Mouse (Mus musculus): ENCODE measurements at regions not wholly inside any gene's neighbourhood (a gene's known extent, or its start where the extent isn't known, plus 50 kb on each side); places are given as distances from the start of the nearest gene placed in this dataset.
A peak's percentile ranks its signal among the peaks of the same experiment; 100 is the strongest.
"Not testable (repeated sequence)": the region's sequence is repeated elsewhere in the genome, so short reads cannot be mapped to it uniquely, and the experiment has no call there.

DNA sequence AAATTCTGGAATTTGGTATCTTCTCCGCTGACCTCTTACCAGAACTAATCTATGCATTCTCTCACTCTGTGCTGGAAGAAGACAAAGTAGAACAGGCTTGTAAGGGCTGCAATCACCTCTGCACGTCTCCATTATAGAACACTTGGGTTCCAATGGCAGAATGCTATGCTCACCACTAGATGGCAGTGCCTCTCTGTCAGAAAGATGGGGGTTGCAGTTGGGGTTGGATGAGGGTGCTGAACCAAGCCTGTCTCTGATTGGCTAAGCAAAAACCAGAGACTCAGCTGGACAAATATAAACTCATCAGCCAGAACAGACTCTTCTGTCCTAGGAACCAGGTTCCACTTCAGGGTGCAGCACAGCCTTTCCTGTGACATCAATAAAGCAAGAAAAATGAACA is 850.0 kb upstream of the Olfr1507 start:
- not testable (repeated sequence) for H3K27ac ChIP-seq; DNase-seq; H3K4me1 ChIP-seq (replicated peaks); H3K9me3 ChIP-seq (replicated peaks); H3K4me2 ChIP-seq; H3K36me3 ChIP-seq; H3K27me3 ChIP-seq; H3K9ac ChIP-seq; H3K4me3 ChIP-seq (replicated peaks)
- WGBS (ENCODE audit: insufficient replicate concordance), result 23% methylated on average over 2 of the region's 2 CpGs
- peak; percentile 73 for ATAC-seq (ENCODE audit: low read depth)

DNA sequence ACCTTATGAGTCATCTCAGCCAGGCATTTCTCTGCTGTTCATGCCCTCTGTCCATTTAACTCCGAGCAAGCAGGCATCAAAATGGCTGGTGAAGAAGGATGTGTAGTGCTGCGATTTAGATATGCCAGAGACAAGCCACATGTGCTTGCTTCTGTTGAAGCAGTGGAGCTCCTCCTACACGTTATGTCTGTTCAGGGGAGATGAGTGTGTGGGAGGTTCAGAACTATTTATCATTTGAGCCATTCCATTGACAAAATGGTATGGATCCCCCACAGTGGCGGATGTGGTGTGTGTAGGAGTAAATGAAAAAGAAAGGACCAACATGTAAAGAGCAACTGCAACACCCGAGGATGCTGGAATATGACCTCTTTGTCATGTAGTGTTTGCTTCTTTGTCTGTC is 848.3 kb upstream of the Olfr1507 start:
- not testable (repeated sequence) for H3K9me3 ChIP-seq (replicated peaks); ATAC-seq (ENCODE audit: low read depth); H3K4me3 ChIP-seq (replicated peaks); H3K4me1 ChIP-seq (replicated peaks); H3K27me3 ChIP-seq; H3K36me3 ChIP-seq; H3K4me2 ChIP-seq; DNase-seq; H3K9ac ChIP-seq; H3K27ac ChIP-seq
- 49% methylated on average over 5 of the region's 5 CpGs for WGBS (ENCODE audit: insufficient replicate concordance)

DNA sequence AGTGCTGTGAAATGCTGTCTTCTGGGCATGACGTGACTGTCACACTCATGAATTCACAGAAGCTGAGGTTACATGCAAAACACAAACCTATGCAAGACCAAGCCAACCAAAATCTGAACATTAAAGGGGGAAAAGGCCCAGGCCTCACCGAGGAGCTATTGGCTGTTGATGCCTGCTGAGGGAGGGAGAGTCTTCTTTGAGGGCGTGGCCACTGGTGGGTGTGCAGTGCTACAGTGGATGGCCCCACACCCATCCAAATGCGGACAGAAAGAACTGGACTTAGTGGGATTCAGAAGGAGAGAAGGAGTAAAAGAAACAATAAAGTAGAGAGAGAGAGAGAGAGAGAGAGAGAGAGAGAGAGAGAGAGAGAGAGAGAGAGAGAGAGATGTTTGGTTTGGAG is 843.6 kb upstream of the Olfr1507 start:
- not testable (repeated sequence) for H3K27ac ChIP-seq; H3K27me3 ChIP-seq; H3K9me3 ChIP-seq (replicated peaks); H3K4me2 ChIP-seq; H3K9ac ChIP-seq; DNase-seq; H3K4me1 ChIP-seq (replicated peaks); H3K36me3 ChIP-seq; H3K4me3 ChIP-seq (replicated peaks)
- WGBS (ENCODE audit: insufficient replicate concordance), result 64% methylated on average over 1 of the region's 4 CpGs
- ATAC-seq (ENCODE audit: low read depth), result peak; percentile 54

DNA sequence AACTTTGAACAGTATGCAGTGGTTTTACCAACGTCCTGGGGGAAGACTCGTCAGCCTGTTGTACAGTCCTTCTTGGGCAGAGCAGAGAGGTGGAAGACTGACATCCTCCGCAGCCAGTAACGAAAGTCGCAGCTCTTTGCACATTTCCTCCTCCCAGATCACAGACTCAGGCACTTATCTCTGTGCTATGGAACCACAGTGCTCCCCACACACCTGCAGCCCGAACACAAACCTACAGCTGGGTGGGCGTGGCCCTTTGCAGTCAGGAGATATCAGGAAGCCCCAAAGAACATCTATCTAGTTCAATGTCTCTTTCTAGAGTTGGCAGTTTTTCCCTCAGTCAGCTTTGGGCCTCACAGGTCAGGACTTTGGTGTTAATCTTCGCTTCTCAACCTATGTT is 841.9 kb upstream of the Olfr1507 start:
- 19% methylated on average over 4 of the region's 8 CpGs for WGBS (ENCODE audit: insufficient replicate concordance)

DNA sequence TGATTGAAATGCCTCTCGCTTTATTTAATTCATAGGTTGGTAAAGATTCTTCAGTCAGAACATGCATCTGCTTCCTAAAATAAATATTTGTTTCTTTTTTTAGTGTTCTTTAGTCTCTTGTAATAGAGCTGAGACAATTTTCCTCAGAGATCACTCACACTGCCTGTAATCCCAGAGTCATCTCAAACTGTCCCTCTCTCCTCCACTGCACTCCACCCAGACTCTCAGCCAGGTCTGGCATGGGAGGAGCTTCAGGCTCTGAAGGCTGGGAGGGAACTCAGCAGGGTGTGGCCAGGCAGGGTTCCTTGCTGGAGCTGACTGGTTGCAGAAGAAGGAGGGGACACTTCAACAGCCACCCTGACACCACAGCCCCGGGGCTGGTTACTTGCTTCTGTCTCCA is 841.2 kb upstream of the Olfr1507 start:
- whole genome bisulfite sequencing (ENCODE audit: insufficient replicate concordance), result 0% methylated on average over 1 of the region's 2 CpGs
- H3K4me2 ChIP-seq, result peak overlapping the region; percentile 44
- ATAC-seq (ENCODE audit: low read depth), result peak; percentile 82

More for the DNA sequence above, 841.9 kb upstream of the Olfr1507 start:
- not testable (repeated sequence) for H3K4me1 ChIP-seq (replicated peaks); H3K9me3 ChIP-seq (replicated peaks); H3K27ac ChIP-seq; H3K27me3 ChIP-seq; H3K4me3 ChIP-seq (replicated peaks); H3K36me3 ChIP-seq; DNase-seq; H3K9ac ChIP-seq
- peak overlapping the region; percentile 41; the same call in 1 of the 2 replicates for H3K4me2 ChIP-seq
- ATAC-seq (ENCODE audit: low read depth), result peak; percentile 86

DNA sequence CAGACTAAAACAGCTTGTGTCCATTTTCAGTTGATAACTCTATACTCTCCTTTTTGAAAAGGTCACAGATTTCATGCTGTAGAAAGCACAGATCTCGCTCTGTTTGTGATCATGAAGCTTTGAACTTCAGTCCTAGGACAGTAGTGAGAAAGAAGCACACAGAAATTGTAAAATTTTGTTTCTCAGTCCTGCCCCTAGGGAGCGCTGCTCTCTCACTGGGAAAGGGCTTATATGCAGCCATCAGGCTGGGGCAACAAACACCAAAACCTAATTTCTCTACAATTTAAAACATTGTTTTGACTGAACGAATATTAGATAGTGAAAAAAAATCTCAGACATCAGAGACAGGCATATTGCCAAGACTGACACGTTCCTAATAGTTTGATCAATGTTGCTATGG is 838.9 kb upstream of the Olfr1507 start:
- H3K4me2 ChIP-seq; H3K9me3 ChIP-seq (replicated peaks); H3K4me1 ChIP-seq (replicated peaks); H3K9ac ChIP-seq; DNase-seq; H3K36me3 ChIP-seq; H3K27ac ChIP-seq; H3K27me3 ChIP-seq; ATAC-seq (ENCODE audit: low read depth); H3K4me3 ChIP-seq (replicated peaks): not testable (repeated sequence)
- WGBS (ENCODE audit: insufficient replicate concordance), result 67% methylated on average over 1 of the region's 4 CpGs

More for the DNA sequence above, 841.2 kb upstream of the Olfr1507 start:
- not testable (repeated sequence) for H3K36me3 ChIP-seq; DNase-seq; H3K9me3 ChIP-seq (replicated peaks); H3K27ac ChIP-seq; H3K4me1 ChIP-seq (replicated peaks); H3K27me3 ChIP-seq; H3K4me3 ChIP-seq (replicated peaks); H3K9ac ChIP-seq

DNA sequence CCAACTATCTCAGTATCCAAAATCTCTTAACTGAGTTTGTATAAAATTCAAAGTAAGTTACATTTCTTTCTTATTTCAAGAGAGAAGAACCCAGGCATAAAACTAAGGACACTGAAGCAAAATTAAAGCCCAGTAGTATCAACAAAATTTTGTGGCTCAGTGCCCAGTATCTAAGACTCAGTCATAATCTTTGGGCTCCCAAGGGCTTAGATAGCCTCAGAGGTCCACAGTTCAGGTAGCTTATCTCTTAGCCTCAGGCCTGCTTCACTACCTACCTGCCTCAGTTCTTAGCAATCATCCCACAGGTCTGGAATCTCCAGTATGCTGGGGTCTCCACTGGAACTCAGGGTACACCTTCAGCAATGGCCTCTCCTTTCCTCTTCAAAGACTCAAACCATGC is 835.6 kb upstream of the Olfr1507 start:
- H3K4me2 ChIP-seq; H3K36me3 ChIP-seq; H3K4me1 ChIP-seq (replicated peaks); H3K9ac ChIP-seq; H3K27ac ChIP-seq; DNase-seq; H3K4me3 ChIP-seq (replicated peaks); H3K9me3 ChIP-seq (replicated peaks); ATAC-seq (ENCODE audit: low read depth); H3K27me3 ChIP-seq: not testable (repeated sequence)

DNA sequence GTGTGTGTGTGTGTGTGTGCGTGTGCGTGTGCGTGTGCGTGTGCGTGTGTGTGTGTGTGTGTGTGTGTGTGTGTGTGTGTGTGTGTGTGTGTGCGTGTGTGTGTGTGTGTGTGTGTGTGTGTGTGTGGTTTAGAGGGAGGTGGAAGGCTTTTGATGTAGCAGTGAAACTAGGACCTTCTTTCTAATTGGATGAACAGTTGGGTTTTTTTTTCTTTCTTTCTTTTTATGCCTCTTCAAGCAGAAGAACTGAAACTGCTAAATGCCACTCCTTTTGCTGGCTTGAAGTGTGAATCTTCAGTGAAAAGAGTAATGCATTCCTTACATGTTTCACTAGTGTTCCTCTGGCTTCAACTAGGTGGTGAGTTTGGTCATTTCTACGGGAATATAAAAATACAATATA is 828.8 kb upstream of the Olfr1507 start:
- ATAC-seq (ENCODE audit: low read depth); H3K4me2 ChIP-seq; H3K4me1 ChIP-seq (replicated peaks); DNase-seq; H3K9ac ChIP-seq; H3K27ac ChIP-seq; H3K4me3 ChIP-seq (replicated peaks); H3K9me3 ChIP-seq (replicated peaks); H3K27me3 ChIP-seq; H3K36me3 ChIP-seq: not testable (repeated sequence)
- WGBS (ENCODE audit: insufficient replicate concordance), result no CpG with 5 or more reads among the region's 7 CpGs

DNA sequence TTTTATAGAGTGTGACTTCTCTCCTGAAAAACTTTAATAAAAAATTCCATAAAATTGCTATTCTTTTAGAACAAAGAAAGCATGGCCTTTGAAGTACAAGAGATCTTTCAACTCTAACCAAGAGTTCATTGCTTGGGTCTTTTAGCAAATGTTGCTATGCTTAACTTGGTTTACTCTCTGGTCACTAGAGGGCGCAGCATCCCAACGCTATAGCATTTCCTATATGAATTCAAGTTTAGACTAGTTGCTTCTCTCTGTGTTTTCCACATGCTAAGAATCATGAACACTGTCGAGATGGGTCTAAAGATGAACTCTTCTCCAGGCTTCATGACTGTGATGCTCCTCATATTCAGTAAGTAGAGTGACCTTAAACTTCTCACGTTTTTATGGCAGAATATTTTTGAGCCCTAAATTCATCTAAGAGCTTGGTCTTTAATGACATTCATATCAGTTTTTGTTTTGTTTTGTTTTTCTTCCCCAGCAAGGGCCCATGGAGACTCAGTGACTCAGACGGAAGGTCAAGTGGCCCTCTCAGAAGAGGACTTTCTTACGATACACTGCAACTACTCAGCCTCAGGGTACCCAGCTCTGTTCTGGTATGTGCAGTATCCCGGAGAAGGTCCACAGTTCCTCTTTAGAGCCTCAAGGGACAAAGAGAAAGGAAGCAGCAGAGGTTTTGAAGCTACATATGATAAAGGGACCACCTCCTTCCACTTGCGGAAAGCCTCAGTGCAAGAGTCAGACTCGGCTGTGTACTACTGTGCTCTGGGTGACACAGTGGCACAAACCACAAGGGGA is 823.2 kb upstream of the Olfr1507 start:
- H3K9ac ChIP-seq; H3K9me3 ChIP-seq (replicated peaks); H3K4me2 ChIP-seq; H3K36me3 ChIP-seq; H3K27ac ChIP-seq; H3K4me3 ChIP-seq (replicated peaks); H3K4me1 ChIP-seq (replicated peaks); H3K27me3 ChIP-seq; DNase-seq; ATAC-seq (ENCODE audit: low read depth): not testable (repeated sequence)
- no CpG with 5 or more reads among the region's 9 CpGs for WGBS (ENCODE audit: insufficient replicate concordance)

DNA sequence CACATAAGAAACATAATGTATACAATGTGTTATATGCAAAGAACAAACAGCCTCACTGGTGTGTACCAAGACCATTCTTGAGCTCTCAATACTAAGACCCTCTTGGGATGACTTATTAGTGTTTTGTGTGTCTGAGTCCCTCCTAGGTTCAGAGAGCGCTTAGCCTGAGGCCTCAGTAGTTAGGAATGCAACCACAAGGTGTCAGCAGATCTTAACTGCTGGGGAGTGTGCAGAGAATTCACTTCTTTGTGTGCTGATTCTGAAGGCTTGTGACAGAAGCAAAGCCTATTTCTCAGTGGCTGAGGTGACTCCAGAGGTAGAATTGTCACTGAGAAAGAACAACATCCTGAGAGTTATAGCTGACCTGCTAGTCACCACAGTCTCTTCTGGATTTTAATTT is 816.9 kb upstream of the Olfr1507 start:
- H3K4me1 ChIP-seq (replicated peaks); H3K9me3 ChIP-seq (replicated peaks); H3K27ac ChIP-seq; H3K4me2 ChIP-seq; H3K9ac ChIP-seq; H3K4me3 ChIP-seq (replicated peaks); H3K36me3 ChIP-seq; ATAC-seq (ENCODE audit: low read depth); DNase-seq; H3K27me3 ChIP-seq: not testable (repeated sequence)
- 38% methylated on average over 1 of the region's 1 CpGs for WGBS (ENCODE audit: insufficient replicate concordance)

DNA sequence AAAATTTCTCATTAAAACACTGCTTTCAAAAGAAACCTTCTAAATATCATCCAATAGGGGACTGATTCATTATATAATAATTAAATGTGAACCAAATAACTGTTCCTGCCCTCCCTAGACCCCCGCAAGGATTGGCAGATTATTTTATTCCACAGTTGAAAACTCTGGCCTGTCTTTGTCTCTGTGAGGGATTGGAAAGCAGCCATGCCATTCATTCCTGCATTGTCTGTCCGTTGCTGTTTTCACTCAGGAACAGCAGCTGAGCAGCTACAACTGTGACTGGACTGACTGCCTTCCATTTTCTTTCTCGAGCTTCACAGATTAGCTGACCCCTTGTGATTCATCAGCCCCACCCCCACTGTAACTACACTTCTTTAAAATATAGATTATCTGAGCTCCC is 807.6 kb upstream of the Olfr1507 start:
- WGBS (ENCODE audit: insufficient replicate concordance), result no CpG with 5 or more reads among the region's 3 CpGs
- not testable (repeated sequence) for H3K27ac ChIP-seq; H3K9ac ChIP-seq; DNase-seq; ATAC-seq (ENCODE audit: low read depth); H3K4me3 ChIP-seq (replicated peaks); H3K36me3 ChIP-seq; H3K9me3 ChIP-seq (replicated peaks); H3K27me3 ChIP-seq; H3K4me1 ChIP-seq (replicated peaks); H3K4me2 ChIP-seq

DNA sequence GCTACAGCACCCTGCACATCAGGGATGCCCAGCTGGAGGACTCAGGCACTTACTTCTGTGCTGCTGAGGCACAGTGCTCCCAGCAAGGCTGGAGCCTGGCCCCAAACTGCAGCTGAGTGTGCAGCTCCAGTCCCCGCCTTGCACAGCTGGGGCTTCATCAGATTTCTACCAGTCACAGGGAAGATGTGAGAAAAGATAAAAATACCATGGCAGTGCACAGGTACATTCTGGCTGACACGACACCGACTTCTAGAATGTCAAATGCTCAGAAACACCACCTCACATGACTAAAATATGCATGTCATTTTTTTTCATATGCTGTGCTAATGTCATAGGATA is 806.9 kb upstream of the Olfr1507 start:
- not testable (repeated sequence) for DNase-seq; H3K36me3 ChIP-seq; H3K9ac ChIP-seq; H3K27me3 ChIP-seq; H3K27ac ChIP-seq; H3K4me1 ChIP-seq (replicated peaks); H3K4me3 ChIP-seq (replicated peaks); ATAC-seq (ENCODE audit: low read depth); H3K9me3 ChIP-seq (replicated peaks); H3K4me2 ChIP-seq
- WGBS (ENCODE audit: insufficient replicate concordance), result no CpG with 5 or more reads among the region's 3 CpGs

Data from liver, embryonic 13.5 days (tissue).